Mouse (Mus musculus) intestine, embryonic 16.5 days (tissue): ENCODE results near the gene Ccdc184. TPM values are rescaled to one million over a fixed set of nuclear protein-coding genes. Genes with fewer than 3 reads are reported as not detected.

Source experiments
- ATAC-seq: fragments of 200-750 bp; cut with Nextera tagmentation; 2 replicates; pipeline ENCODE4 v1.8.0; 2017; ENCODE audit warnings: moderate TSS enrichment, moderate library complexity
- H3K27ac ChIP-seq: fragments of 300-500 bp; sonication (generic); 2 replicates; pipeline ENCODE4 v1.5.1; 2014; ENCODE audit warnings: mild to moderate bottlenecking, low read length
- H3K27me3 ChIP-seq: fragments of 300-500 bp; sonication (generic); replicated peaks from 2 replicates; pipeline ENCODE4 v1.6.1; 2014; ENCODE audit warnings: low read length, control low read depth, mixed read lengths; ENCODE audit not compliant: control insufficient read depth, insufficient read depth
- H3K36me3 ChIP-seq: fragments of 300-500 bp; sonication (generic); 2 replicates; pipeline ENCODE4 v1.6.1; 2014; ENCODE audit warnings: low read length, control low read depth; ENCODE audit not compliant: control insufficient read depth, insufficient read depth
- H3K4me1 ChIP-seq: fragments of 300-500 bp; sonication (generic); 2 replicates; pipeline ENCODE4 v1.6.1; 2014; ENCODE audit warnings: low read length, control low read depth, mixed read lengths; ENCODE audit not compliant: control insufficient read depth, insufficient read depth
- H3K4me2 ChIP-seq: fragments of 300-500 bp; sonication (generic); 2 replicates; pipeline ENCODE4 v1.6.1; 2014; ENCODE audit warnings: low read depth, low read length, control low read depth
- H3K4me3 ChIP-seq: fragments of 300-500 bp; sonication (generic); 2 replicates; pipeline ENCODE4 v1.5.1; 2014; ENCODE audit warnings: mild to moderate bottlenecking, low read length
- H3K9ac ChIP-seq: fragments of 300-500 bp; sonication (generic); 2 replicates; pipeline ENCODE4 v1.6.1; 2014; ENCODE audit warnings: low read depth, low read length
- H3K9me3 ChIP-seq: fragments of 300-500 bp; sonication (generic); 2 replicates; pipeline ENCODE4 v1.6.1; 2016; ENCODE audit warnings: low read length, control low read depth; ENCODE audit not compliant: control insufficient read depth
- WGBS: fragments of 180-500 bp; shearing (Covaris S2); extraction: QIAGEN DNeasy Blood & Tissue Kit; methylation state at CpG from one replicate; pipeline ENCODE4 v1.1.7; 2014; 5-methylcytosine and 5-hydroxymethylcytosine counted together
- polyA plus RNA-seq: library from polyadenylated mRNA; unstranded; fragments of >200 nt; fragmentation: Nextera tagmentation; extraction: Ambion mirVana; gene quantifications from 2 replicates; pipeline ENCODE4 v1.2.1, GENCODE M21; 2015

The Ccdc184 gene
- polyA plus RNA-seq, 1 experiment from 2014 or later = 1.7 TPM

DNA sequence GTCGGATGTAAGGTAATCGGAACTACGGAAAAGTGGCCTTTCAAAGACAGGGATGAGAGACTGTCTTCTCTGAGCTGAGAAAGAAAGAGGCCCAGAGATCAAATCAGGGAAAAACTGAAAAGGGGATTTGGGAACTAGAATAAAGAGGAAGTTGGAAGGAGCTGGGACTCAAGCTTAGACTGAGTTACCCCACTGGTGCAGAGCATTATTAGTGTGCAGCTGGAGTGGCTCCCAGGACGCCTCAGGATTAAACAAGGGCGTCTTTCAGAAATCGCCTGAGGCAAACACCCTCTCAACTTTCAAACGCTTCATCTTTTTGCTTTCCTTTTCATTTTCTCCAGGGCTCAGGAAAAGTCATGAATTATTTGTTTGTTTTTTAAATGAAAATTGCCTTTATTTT is 14.0 kb upstream of the Ccdc184 start:
- ATAC-seq = no peak
- H3K4me1 ChIP-seq = no peaks in the 10 kb centered on the region
- H3K27me3 ChIP-seq = no peaks in the 10 kb centered on the region
- 72% methylated on average over 7 of the region's 7 CpGs for WGBS
- no peak overlapping the region for H3K4me2 ChIP-seq
- H3K4me3 ChIP-seq = no peak overlapping the region
- H3K9me3 ChIP-seq = no peaks in the 10 kb centered on the region
- no peak overlapping the region for H3K9ac ChIP-seq
- no peaks in the 10 kb centered on the region for H3K36me3 ChIP-seq
- H3K27ac ChIP-seq = no peak overlapping the region

DNA sequence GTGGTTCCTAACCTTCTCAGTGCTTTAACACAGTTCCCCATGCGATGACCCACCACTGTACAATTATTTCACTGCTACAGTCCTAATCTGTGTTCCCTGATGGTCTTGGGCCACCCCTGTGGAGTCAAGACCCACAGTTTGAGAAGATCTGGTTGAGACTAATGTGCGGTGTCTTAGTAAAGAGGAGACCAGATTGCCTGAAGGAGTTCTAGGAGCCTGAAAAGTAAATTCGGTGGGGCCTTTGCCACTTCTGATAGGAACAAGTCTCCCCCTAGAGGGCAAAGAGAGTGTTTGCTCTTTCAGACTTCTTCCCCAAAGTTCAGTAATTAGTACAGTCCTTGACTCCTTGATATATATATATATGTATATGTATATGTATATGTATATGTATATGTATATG is 13.3 kb upstream of the Ccdc184 start:
- 34% methylated on average over 3 of the region's 3 CpGs for WGBS

DNA sequence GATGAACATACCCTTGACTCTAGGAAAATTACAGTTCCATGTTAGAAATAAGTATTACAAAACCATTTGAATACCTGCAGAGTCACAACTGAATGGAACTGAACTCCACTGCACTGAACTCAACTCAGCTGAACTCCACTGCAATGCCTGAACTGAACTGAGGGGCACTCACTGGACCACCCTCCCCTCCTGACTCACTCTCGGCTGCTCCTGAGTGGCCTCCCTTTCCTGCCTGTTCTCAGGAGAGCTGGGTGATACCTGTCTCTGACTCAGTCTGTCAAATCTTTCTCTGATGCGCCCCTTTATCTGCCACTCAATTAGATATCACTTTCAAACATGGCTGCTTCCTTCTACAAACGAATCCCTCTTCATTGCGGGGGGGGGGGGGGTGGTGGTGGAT is 12.8 kb upstream of the Ccdc184 start:
- H3K27ac ChIP-seq = no peak overlapping the region
- H3K36me3 ChIP-seq = no peaks in the 10 kb centered on the region
- no peak for ATAC-seq
- 61% methylated on average over 4 of the region's 4 CpGs for WGBS
- H3K4me3 ChIP-seq = no peak overlapping the region
- H3K27me3 ChIP-seq = no peaks in the 10 kb centered on the region
- H3K4me1 ChIP-seq = no peaks in the 10 kb centered on the region
- H3K9ac ChIP-seq = no peak overlapping the region
- H3K4me2 ChIP-seq = no peak overlapping the region
- H3K9me3 ChIP-seq = no peaks in the 10 kb centered on the region

More for the DNA sequence above, 13.3 kb upstream of the Ccdc184 start:
- no peaks in the 10 kb centered on the region for H3K27me3 ChIP-seq
- no peak overlapping the region for H3K27ac ChIP-seq
- H3K9me3 ChIP-seq = no peaks in the 10 kb centered on the region
- ATAC-seq = peak; percentile 36; the same call in 1 of the 2 replicates
- no peaks in the 10 kb centered on the region for H3K4me1 ChIP-seq
- H3K9ac ChIP-seq = no peak overlapping the region
- no peak overlapping the region for H3K4me2 ChIP-seq
- no peaks in the 10 kb centered on the region for H3K36me3 ChIP-seq
- no peak overlapping the region for H3K4me3 ChIP-seq

DNA sequence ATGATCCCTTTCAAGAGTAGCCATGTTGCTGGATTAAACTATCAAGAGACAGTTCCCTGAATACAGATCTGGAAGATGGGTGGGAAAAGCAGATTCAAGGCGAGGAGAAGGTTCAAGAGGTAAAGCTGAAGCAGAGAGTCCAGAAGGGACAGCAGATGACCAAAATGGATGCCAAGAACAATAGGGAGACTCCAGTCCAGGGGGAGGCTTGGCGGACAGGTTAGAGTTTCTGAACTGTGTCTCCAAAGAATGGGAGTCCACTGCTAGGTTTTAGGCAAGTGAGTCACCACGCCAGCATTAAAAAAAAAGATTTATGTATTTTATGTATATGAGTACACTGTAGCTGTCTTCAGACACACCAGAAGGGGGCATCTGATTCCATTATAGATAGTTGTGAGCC is 12.3 kb upstream of the Ccdc184 start:
- H3K27ac ChIP-seq = no peak overlapping the region
- H3K27me3 ChIP-seq = no peaks in the 10 kb centered on the region
- ATAC-seq = no peak
- WGBS = 77% methylated on average over 3 of the region's 3 CpGs
- no peak overlapping the region for H3K9ac ChIP-seq
- no peaks in the 10 kb centered on the region for H3K4me1 ChIP-seq
- H3K4me3 ChIP-seq = no peak overlapping the region
- H3K9me3 ChIP-seq = no peaks in the 10 kb centered on the region
- no peaks in the 10 kb centered on the region for H3K36me3 ChIP-seq
- H3K4me2 ChIP-seq = no peak overlapping the region

DNA sequence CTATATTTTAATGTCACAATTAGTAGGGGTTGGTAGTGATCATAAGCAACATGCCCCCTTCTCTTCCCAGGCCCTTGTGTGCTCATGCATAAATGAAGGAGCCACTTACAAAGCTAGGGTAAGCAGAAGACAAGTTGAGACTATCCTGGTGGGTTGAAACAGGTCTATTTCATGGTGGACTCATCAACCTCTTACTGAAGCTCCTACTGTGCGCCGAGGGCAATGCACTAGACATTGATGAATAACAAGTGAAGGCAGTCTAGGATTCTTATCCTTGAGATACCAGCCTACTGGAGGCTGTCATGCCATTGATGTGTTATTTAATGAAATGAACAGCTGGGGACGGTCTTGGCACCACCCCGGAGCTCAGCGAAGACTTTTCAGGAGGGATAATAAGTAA is 11.7 kb upstream of the Ccdc184 start:
- Histone ChIP-seq H3K9ac (no peak overlapping the region), H3K36me3 (no peaks in the 10 kb centered on the region), H3K4me1 (no peaks in the 10 kb centered on the region), H3K4me2 (no peak overlapping the region), H3K9me3 (no peaks in the 10 kb centered on the region), H3K27me3 (no peaks in the 10 kb centered on the region), H3K4me3 (no peak overlapping the region), H3K27ac (no peak overlapping the region)
- no peak for ATAC-seq
- WGBS = 85% methylated on average over 5 of the region's 5 CpGs

DNA sequence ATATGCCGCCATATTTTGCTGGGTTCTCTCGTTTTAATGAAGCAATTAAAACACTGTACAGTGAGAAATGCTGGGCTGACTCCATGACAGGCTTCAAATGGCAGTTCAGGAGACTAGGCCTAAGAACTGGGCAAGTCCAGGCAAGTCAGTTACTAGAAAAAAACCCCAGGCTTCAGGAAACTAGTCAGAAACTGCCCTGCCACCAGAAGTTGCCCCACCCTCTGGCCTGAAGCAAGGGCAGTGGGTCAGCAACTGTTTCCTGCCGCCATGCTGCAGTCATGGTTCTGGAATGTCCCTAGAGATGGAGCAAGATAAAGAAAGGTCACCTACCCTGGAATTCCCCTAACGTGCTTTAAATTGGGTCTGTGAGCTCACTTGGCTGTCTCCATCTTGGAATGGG is 11.0 kb upstream of the Ccdc184 start:
- 62% methylated on average over 4 of the region's 4 CpGs for WGBS
- no peaks in the 10 kb centered on the region for H3K27me3 ChIP-seq

DNA sequence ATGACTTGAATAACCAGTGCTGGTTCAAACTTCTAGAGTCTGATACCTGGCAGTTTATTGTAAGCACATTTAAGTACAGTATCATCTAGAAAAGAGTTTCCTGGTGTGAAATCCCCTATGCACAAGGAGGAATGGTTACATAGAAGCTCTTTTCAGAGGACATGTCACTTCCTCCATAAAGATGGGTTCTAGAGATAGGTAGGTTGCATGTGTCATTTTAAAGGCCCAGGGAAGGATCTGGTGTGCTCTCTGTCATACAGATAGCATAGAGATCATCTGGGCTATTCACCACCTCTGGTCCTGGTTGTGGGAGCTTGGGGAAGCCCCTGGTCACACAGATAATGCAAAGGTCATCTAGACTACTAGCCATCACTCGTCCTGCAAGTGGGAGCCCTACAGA is 9.7 kb upstream of the Ccdc184 start:
- Histone ChIP-seq H3K4me1 (no peaks in the 10 kb centered on the region), H3K27me3 (no peaks in the 10 kb centered on the region), H3K36me3 (no peaks in the 10 kb centered on the region), H3K9me3 (no peaks in the 10 kb centered on the region), H3K4me3 (no peak overlapping the region), H3K27ac (no peak overlapping the region), H3K4me2 (no peak overlapping the region), H3K9ac (no peak overlapping the region)
- 48% methylated on average over 1 of the region's 1 CpGs for WGBS
- no peak for ATAC-seq

More for the DNA sequence above, 11.0 kb upstream of the Ccdc184 start:
- H3K4me2 ChIP-seq = no peak overlapping the region
- H3K4me3 ChIP-seq = no peak overlapping the region
- no peaks in the 10 kb centered on the region for H3K9me3 ChIP-seq
- ATAC-seq = no peak
- no peak overlapping the region for H3K9ac ChIP-seq
- no peak overlapping the region for H3K27ac ChIP-seq
- no peaks in the 10 kb centered on the region for H3K36me3 ChIP-seq
- no peaks in the 10 kb centered on the region for H3K4me1 ChIP-seq

DNA sequence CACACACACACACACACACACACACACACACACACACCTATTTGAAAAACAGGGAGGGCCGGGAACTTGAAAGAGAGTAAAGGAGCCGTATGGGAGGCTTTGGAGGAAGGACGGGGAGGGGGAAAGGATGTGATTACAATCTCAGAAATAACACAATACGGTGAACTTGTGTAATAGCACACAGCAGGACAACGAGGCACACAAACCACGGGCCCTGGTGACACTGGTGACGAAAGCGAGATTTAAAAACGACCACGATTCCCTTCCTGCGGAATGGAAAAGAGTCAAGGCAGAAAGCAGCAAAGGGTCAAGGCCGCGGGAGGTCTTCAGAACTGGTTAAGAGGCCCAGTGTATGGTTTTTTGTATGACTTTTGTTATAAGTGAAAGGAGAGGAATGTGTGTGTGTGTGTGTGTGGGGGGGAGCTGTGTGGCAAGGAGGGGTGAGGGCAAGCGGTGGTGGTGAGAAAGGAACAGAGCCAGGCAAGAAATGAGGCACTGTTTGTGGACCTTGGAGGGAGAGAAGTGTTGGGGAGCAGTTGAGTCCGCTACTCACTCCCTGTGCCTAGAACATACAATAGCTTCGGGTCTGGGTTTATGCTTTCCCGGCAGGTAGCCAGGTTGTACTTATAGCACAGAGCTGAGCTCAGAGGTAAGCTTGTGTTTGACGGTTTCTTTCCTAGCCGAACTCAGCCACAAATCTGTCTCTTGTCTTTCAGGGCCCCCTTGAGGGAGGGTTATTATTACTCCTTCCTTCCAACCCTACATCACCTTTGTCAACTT is 5.7 kb upstream of the Ccdc184 start:
- no peaks in the 10 kb centered on the region for H3K4me1 ChIP-seq
- ATAC-seq = no peak
- no peaks in the 10 kb centered on the region for H3K36me3 ChIP-seq
- peaks cover 9% of the 10 kb centered on the region for H3K27me3 ChIP-seq
- H3K9me3 ChIP-seq = no peaks in the 10 kb centered on the region
- H3K4me3 ChIP-seq = no peak overlapping the region
- WGBS = 75% methylated on average over 19 of the region's 19 CpGs
- no peak overlapping the region for H3K27ac ChIP-seq
- no peak overlapping the region for H3K9ac ChIP-seq
- H3K4me2 ChIP-seq = no peak overlapping the region

DNA sequence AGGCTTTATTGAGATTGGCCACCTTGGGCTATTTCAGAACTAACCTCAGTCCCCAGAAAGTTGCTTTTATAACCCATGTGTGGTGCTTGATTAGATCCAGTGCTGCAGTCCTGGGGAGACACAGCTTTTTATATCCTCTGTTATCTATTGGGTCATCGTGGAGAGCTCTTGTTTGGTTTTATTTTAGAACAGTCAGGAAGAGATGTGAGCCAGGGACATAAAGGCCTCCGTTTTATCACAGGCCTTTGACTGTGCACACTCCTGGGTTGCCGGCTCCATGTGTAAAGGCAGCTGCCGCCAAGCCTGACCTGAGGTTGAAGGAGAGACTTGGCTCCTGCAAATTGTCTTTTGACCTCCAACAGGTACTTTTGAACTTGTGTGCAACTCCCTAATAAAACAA is 4.4 kb upstream of the Ccdc184 start:
- ATAC-seq = no peak
- Histone ChIP-seq H3K9ac (no peak overlapping the region), H3K4me1 (peaks cover 3% of the 10 kb centered on the region; the same call in 1 of the 2 replicates), H3K36me3 (no peaks in the 10 kb centered on the region), H3K27me3 (peaks cover 20% of the 10 kb centered on the region), H3K9me3 (no peaks in the 10 kb centered on the region), H3K27ac (no peak overlapping the region), H3K4me3 (no peak overlapping the region), H3K4me2 (no peak overlapping the region)
- WGBS = 58% methylated on average over 4 of the region's 4 CpGs

DNA sequence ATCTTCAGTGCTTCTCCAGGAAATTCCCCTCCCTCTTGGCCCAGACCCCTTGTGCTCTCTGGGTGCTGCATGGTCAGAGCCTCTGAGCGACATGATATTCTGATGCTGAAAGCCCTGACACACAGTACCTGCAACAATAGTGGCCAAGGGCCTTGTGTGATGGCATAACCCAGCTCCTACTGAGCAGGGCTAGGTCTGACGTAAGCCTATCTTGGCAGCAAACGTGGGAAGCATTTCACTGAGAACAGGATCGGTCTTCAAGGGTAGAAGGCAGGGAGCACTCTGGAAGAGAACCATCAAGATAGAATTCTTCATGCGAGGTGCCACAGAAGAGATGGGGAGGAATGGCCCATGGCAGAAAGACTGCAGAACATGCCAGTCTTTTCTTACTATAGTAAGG is 1.4 kb upstream of the Ccdc184 start, which contains the start of gene Asb8:
Asb8 (minus strand) TSS at position 101 of the 400 bp plus-strand sequence.
- Histone ChIP-seq H3K36me3 (no peaks in the 10 kb centered on the region), H3K4me3 (no peak within 1 kb of the TSS), H3K9ac (no peak within 1 kb of the TSS), H3K9me3 (no peaks in the 10 kb centered on the region), H3K27ac (no peak within 1 kb of the TSS), H3K4me2 (no peak within 1 kb of the TSS), H3K27me3 (peaks cover 49% of the 10 kb centered on the region), H3K4me1 (peaks cover 9% of the 10 kb centered on the region)
- 81% methylated on average over 5 of the region's 5 CpGs for WGBS
- ATAC-seq = no peak
